Mouse (Mus musculus) B cell, adult 67 days (primary cell): Measurements from ENCODE around the gene Smco4. TPM values are rescaled to one million over a fixed set of nuclear protein-coding genes. Genes with fewer than 3 reads are reported as not detected.

Experiments
- total RNA-seq, 2 experiments: library from RNA; stranded (reverse); gene quantifications; 4 replicates each; pipeline ENCODE4 v1.2.4; 2023

Smco4 gene
- total RNA-seq, result 10 to 100 TPM; 10.8 to 12.4 TPM

GRCm38 (mm10) chr9:15493235-15493924 lies at the start of gene Smco4:
Gene Smco4 (plus strand): TSS chr9:15493432.

Other genes with a start within 250 kb of the Smco4 start
- 10 to 100 TPM; 51.1 to 52.4 TPM for gene Med17, start 213.5 kb upstream of the Smco4 start, total RNA-seq
- gene Taf1d, start 187.2 kb upstream of the Smco4 start, total RNA-seq, result 100 to 1,000 TPM; 292 to 307 TPM
- gene 4931406C07Rik, start 187.0 kb upstream of the Smco4 start, total RNA-seq, result 10 to 100 TPM in 1 of 2 experiments, 1 to 10 TPM in 1; 7.0 to 11.4 TPM
- gene Cep295, start 135.6 kb upstream of the Smco4 start, total RNA-seq, result 10 to 100 TPM; 60.6 to 63.0 TPM
- gene Deup1, start 134.5 kb downstream of the Smco4 start, total RNA-seq, result not detected
- 10 to 100 TPM in 1 of 2 experiments, 1 to 10 TPM in 1; 9.5 to 10.4 TPM for gene Slc36a4, start 216.3 kb downstream of the Smco4 start, total RNA-seq